Mouse (Mus musculus) stomach, embryonic 15.5 days (tissue): Measurements from ENCODE around the gene Xrra1. TPM values are rescaled to one million over a fixed set of nuclear protein-coding genes. Genes with fewer than 3 reads are reported as not detected.
"Not testable (repeated sequence)": the region's sequence is repeated elsewhere in the genome, so short reads cannot be mapped to it uniquely, and the experiment has no call there.

Source experiments
- ATAC-seq: fragments of 200-750 bp; cut with Nextera tagmentation; 2 replicates; pipeline ENCODE4 v1.8.0; 2017; ENCODE audit warnings: low read depth, moderate number of reproducible peaks, moderate TSS enrichment; ENCODE audit not compliant: insufficient read depth, low FRiP score
- H3K27ac ChIP-seq: fragments of 300-500 bp; sonication (generic); 2 replicates; pipeline ENCODE4 v1.5.1; 2015; ENCODE audit warnings: mild to moderate bottlenecking, inconsistent platforms
- H3K27me3 ChIP-seq: fragments of 300-500 bp; sonication (generic); replicated peaks from 2 replicates; pipeline ENCODE4 v1.6.1; 2015; ENCODE audit warnings: inconsistent platforms
- H3K36me3 ChIP-seq: fragments of 300-500 bp; sonication (generic); 2 replicates; pipeline ENCODE4 v1.6.1; 2015; ENCODE audit warnings: inconsistent platforms
- H3K4me1 ChIP-seq: fragments of 300-500 bp; sonication (generic); 2 replicates; pipeline ENCODE4 v1.6.1; 2015; ENCODE audit warnings: inconsistent platforms
- H3K4me2 ChIP-seq: fragments of 300-500 bp; sonication (generic); 2 replicates; pipeline ENCODE4 v1.6.1; 2015; ENCODE audit warnings: mild to moderate bottlenecking, inconsistent platforms
- H3K4me3 ChIP-seq: fragments of 300-500 bp; sonication (generic); replicated peaks from 2 replicates; pipeline ENCODE4 v1.5.1; 2015; ENCODE audit warnings: inconsistent platforms
- H3K9ac ChIP-seq: fragments of 300-500 bp; sonication (generic); 2 replicates; pipeline ENCODE4 v1.6.1; 2015; ENCODE audit warnings: inconsistent platforms
- H3K9me3 ChIP-seq: fragments of 300-500 bp; sonication (generic); 2 replicates; pipeline ENCODE4 v1.6.1; 2016; ENCODE audit warnings: inconsistent platforms
- WGBS: fragments of 180-500 bp; shearing (Covaris S2); methylation state at CpG from one replicate; pipeline ENCODE4 v1.1.7; 2015; 5-methylcytosine and 5-hydroxymethylcytosine counted together
- polyA plus RNA-seq: library from polyadenylated mRNA; unstranded; fragments of >200 nt; fragmentation: Nextera tagmentation; extraction: Ambion mirVana; gene quantifications from 2 replicates; pipeline ENCODE4 v1.2.1, GENCODE M21; 2015

Xrra1 gene
- polyA plus RNA-seq, 1 experiment from 2014 or later = 0.21 TPM

GRCm38 (mm10) chr7:99940669-99941068 lies 81.8 kb downstream of the Xrra1 start:
- Histone ChIP-seq H3K9ac (no peak overlapping the region), H3K36me3 (peaks cover 34% of the 10 kb centered on the region; the same call in 1 of the 2 replicates), H3K4me3 (no peak overlapping the region), H3K4me2 (no peak overlapping the region), H3K9me3 (no peaks in the 10 kb centered on the region), H3K27me3 (no peaks in the 10 kb centered on the region), H3K4me1 (no peaks in the 10 kb centered on the region), H3K27ac (no peak overlapping the region)
- no peak for ATAC-seq
- 94% methylated on average over 1 of the region's 1 CpGs for WGBS

- Histone ChIP-seq H3K4me1 (no peaks in the 10 kb centered on the region), H3K9ac (no peak overlapping the region), H3K36me3 (peaks cover 49% of the 10 kb centered on the region), H3K27me3 (no peaks in the 10 kb centered on the region), H3K4me3 (no peak overlapping the region), H3K27ac (no peak overlapping the region), H3K9me3 (no peaks in the 10 kb centered on the region), H3K4me2 (no peak overlapping the region)
- no peak for ATAC-seq
- WGBS = 98% methylated on average over 3 of the region's 3 CpGs
These were observed 85.6 kb downstream of the Xrra1 start for GRCm38 (mm10) chr7:99944520-99944919.

- H3K9me3 ChIP-seq, H3K9ac ChIP-seq, ATAC-seq, H3K27me3 ChIP-seq, H3K4me2 ChIP-seq, H3K4me3 ChIP-seq, H3K4me1 ChIP-seq, H3K27ac ChIP-seq: not testable (repeated sequence)
- 94% methylated on average over 22 of the region's 22 CpGs for WGBS
- H3K36me3 ChIP-seq = peaks cover 48% of the 10 kb centered on the region
These were observed 86.1 kb downstream of the Xrra1 start for GRCm38 (mm10) chr7:99945012-99945411.

GRCm38 (mm10) chr7:99945939-99946338 lies 87.0 kb downstream of the Xrra1 start:
- no peak overlapping the region for H3K9ac ChIP-seq
- no peaks in the 10 kb centered on the region for H3K27me3 ChIP-seq
- H3K4me2 ChIP-seq = no peak overlapping the region
- WGBS = 90% methylated on average over 3 of the region's 3 CpGs
- no peaks in the 10 kb centered on the region for H3K9me3 ChIP-seq
- H3K27ac ChIP-seq = no peak overlapping the region
- H3K4me1 ChIP-seq = no peaks in the 10 kb centered on the region
- no peak for ATAC-seq
- peaks cover 39% of the 10 kb centered on the region for H3K36me3 ChIP-seq
- H3K4me3 ChIP-seq = no peak overlapping the region

- ATAC-seq = no peak
- 77% methylated on average over 4 of the region's 4 CpGs for WGBS
- Histone ChIP-seq H3K9me3 (no peaks in the 10 kb centered on the region), H3K4me2 (no peak overlapping the region), H3K4me3 (no peak overlapping the region), H3K27ac (no peak overlapping the region), H3K9ac (no peak overlapping the region), H3K27me3 (no peaks in the 10 kb centered on the region), H3K36me3 (peaks cover 39% of the 10 kb centered on the region), H3K4me1 (no peaks in the 10 kb centered on the region)
These were observed 87.4 kb downstream of the Xrra1 start for GRCm38 (mm10) chr7:99946356-99946755.

- no peaks in the 10 kb centered on the region for H3K4me1 ChIP-seq
- H3K27ac ChIP-seq = no peak overlapping the region
- no peak overlapping the region for H3K4me2 ChIP-seq
- H3K4me3 ChIP-seq = no peak overlapping the region
- WGBS = 77% methylated on average over 9 of the region's 9 CpGs
- peaks cover 39% of the 10 kb centered on the region for H3K36me3 ChIP-seq
- H3K9me3 ChIP-seq = no peaks in the 10 kb centered on the region
- ATAC-seq = no peak
- H3K9ac ChIP-seq = no peak overlapping the region
- H3K27me3 ChIP-seq = no peaks in the 10 kb centered on the region
These were observed 88.4 kb downstream of the Xrra1 start for GRCm38 (mm10) chr7:99947329-99947728.

GRCm38 (mm10) chr7:99953442-99954098 lies 94.7 kb downstream of the Xrra1 start:
- no peaks in the 10 kb centered on the region for H3K4me1 ChIP-seq
- no peaks in the 10 kb centered on the region for H3K9me3 ChIP-seq
- H3K4me3 ChIP-seq = no peak overlapping the region
- no peak overlapping the region for H3K27ac ChIP-seq
- no peaks in the 10 kb centered on the region for H3K27me3 ChIP-seq
- peaks cover 5% of the 10 kb centered on the region; the same call in 1 of the 2 replicates for H3K36me3 ChIP-seq
- H3K9ac ChIP-seq = no peak overlapping the region
- ATAC-seq = no peak
- H3K4me2 ChIP-seq = no peak overlapping the region
- 78% methylated on average over 6 of the region's 6 CpGs for WGBS

GRCm38 (mm10) chr7:99954212-99954611 lies 95.3 kb downstream of the Xrra1 start:
- no peaks in the 10 kb centered on the region for H3K9me3 ChIP-seq
- WGBS = 85% methylated on average over 8 of the region's 8 CpGs
- ATAC-seq = no peak
- no peaks in the 10 kb centered on the region for H3K27me3 ChIP-seq
- peaks cover 5% of the 10 kb centered on the region; the same call in 1 of the 2 replicates for H3K36me3 ChIP-seq
- H3K4me1 ChIP-seq = no peaks in the 10 kb centered on the region
- no peak overlapping the region for H3K9ac ChIP-seq
- no peak overlapping the region for H3K4me2 ChIP-seq
- H3K27ac ChIP-seq = no peak overlapping the region
- no peak overlapping the region for H3K4me3 ChIP-seq

GRCm38 (mm10) chr7:99956095-99956494 lies 97.2 kb downstream of the Xrra1 start:
- no peaks in the 10 kb centered on the region for H3K27me3 ChIP-seq
- no peak overlapping the region for H3K9ac ChIP-seq
- no peak overlapping the region for H3K4me3 ChIP-seq
- peaks cover 5% of the 10 kb centered on the region; the same call in 1 of the 2 replicates for H3K36me3 ChIP-seq
- no peak overlapping the region for H3K4me2 ChIP-seq
- 95% methylated on average over 7 of the region's 7 CpGs for WGBS
- no peaks in the 10 kb centered on the region for H3K9me3 ChIP-seq
- no peak overlapping the region for H3K27ac ChIP-seq
- no peak for ATAC-seq
- no peaks in the 10 kb centered on the region for H3K4me1 ChIP-seq

- Histone ChIP-seq H3K4me3 (no peak overlapping the region), H3K4me1 (no peaks in the 10 kb centered on the region), H3K27me3 (no peaks in the 10 kb centered on the region), H3K36me3 (no peaks in the 10 kb centered on the region), H3K4me2 (no peak overlapping the region), H3K27ac (no peak overlapping the region), H3K9ac (no peak overlapping the region), H3K9me3 (no peaks in the 10 kb centered on the region)
- 82% methylated on average over 12 of the region's 12 CpGs for WGBS
- ATAC-seq = no peak
These were observed 98.5 kb downstream of the Xrra1 start for GRCm38 (mm10) chr7:99957226-99957965.

- not testable (repeated sequence) for H3K9ac ChIP-seq, H3K4me2 ChIP-seq, H3K27ac ChIP-seq, H3K27me3 ChIP-seq, ATAC-seq, H3K9me3 ChIP-seq, H3K4me3 ChIP-seq, H3K36me3 ChIP-seq
- WGBS = 40% methylated on average over 2 of the region's 2 CpGs
- peaks cover 15% of the 10 kb centered on the region for H3K4me1 ChIP-seq
These were observed 101.7 kb downstream of the Xrra1 start for GRCm38 (mm10) chr7:99960571-99960970.

GRCm38 (mm10) chr7:99961518-99961917 lies 102.6 kb downstream of the Xrra1 start:
- H3K9me3 ChIP-seq = no peaks in the 10 kb centered on the region
- 78% methylated on average over 2 of the region's 2 CpGs for WGBS
- no peak for ATAC-seq
- no peaks in the 10 kb centered on the region for H3K27me3 ChIP-seq
- H3K4me2 ChIP-seq = no peak overlapping the region
- H3K4me1 ChIP-seq = peaks cover 22% of the 10 kb centered on the region
- H3K36me3 ChIP-seq = no peaks in the 10 kb centered on the region
- H3K4me3 ChIP-seq = no peak overlapping the region
- no peak overlapping the region for H3K27ac ChIP-seq
- no peak overlapping the region for H3K9ac ChIP-seq
